Mouse (Mus musculus) ovary, postnatal 14 days (tissue): ENCODE measurements around the gene Ipmk.
A peak's percentile ranks its signal among the peaks of the same experiment; 100 is the strongest.

Experiments
- DNase-seq: peaks from one replicate; pipeline ENCODE4 v3.0.0; 2022; ENCODE audit warnings: low spot score

Ipmk gene

DNA sequence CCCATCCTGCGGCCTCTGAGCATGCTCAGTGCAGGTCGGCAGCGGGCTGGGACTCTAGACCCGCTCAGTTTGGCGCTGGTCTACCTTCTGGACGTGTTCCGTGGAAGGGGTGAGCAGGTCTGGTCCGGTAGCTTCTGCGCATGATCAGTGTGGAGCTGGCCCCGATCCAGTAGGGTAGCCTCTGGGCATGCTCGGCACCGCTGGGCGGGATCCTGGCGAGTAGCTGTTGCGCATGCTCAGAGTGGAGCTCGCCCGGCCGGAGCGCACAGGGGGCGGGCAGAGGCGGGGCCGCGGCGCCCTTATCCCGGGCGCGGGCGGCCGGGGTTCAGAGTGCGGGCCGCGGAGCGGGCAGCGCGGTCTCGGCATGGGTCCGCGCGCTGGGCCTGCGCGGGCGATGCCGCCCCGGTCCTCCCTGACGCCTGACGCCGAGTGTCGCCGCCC lies at the start of gene Ipmk:
TSS of gene Ipmk (plus strand) at position 255 of the 441 bp plus-strand sequence.
- DNase-seq = peak; percentile 100

- no peak for DNase-seq
Measured at GRCm38 (mm10) chr10:71300161-71300560, 47.4 kb upstream of the Ipmk start.

DNA sequence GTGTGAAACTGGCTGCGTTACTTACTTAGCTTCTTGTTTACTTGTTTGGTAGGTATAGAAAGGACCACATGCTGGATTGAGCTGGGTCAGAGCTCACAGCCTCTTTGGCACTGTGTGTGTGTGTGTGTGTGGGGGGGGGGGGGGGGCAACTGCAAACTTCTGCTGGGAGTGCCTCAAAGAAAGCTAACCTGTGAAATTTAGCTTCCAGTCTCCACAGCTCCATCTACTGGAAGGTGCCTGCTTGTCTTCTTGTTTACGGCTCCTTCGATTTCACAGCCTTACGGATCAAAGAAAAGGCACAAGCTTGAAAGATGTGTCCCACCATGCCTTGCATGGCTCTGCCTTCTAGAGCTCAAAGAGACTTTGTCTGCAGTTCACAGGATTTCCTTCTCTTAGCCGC lies 45.1 kb upstream of the Ipmk start:
- DNase-seq = no peak

- no peak for DNase-seq
Measured at GRCm38 (mm10) chr10:71306190-71306589, 41.4 kb upstream of the Ipmk start.

DNA sequence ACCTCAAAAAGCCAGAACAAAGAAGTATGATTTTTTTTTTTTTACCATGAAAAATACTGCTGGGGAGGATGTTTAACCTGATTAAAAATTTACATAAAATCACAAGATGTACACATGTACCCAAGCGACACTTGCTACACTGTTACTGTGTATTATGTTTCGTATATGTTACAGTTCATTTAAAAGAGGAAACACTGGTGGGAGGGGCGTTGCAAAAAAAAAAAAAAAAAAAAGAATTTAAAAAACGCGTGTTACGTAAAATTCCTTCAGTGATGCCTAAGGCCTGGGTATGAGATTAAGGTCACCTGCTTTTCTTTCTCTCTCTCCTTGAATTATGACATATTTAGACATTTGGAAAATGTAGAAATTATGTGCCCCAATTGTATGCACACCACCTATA lies 40.8 kb upstream of the Ipmk start:
- DNase-seq = no peak

DNA sequence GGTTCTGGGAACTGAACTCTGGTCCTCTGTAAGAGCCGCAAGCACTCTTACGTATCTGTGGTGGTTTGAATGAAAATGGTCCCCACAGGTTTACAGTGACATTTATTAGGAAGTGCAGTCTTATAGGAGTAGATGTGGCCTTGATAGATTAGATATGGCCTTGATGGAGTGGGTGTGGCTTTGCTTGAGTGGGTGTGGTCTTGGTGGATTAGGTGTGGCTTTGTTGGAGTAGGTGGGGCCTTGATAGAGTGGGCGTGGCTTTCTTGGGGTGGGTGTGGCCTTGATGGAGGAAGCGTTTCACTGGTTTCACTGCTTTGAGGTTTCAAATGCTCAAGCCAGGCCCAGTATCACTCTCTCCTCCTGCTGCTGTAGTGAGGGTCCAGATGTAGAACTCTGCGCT lies 39.4 kb upstream of the Ipmk start:
- DNase-seq = no peak

DNA sequence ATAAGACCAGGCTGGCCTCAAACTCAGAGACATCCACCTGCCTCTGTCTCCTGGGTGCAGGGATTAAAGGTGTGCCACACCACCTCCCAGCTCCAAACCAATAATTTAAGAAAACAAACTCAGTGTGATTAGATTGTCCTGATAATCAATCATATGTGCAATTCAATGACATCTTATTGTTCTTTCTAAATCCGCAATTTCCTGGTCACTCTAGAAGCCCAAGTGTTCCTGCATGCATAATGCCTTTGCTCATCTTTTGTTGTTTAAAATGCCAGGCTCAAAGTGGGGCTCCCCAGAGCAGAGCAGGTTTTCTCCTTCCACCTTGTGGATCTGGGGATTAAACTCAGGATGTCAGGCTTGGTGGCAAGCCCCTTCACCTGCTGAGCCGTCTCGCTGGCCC lies 37.3 kb upstream of the Ipmk start:
- no peak for DNase-seq

- no peak for DNase-seq
Measured at GRCm38 (mm10) chr10:71314596-71314995, 33.0 kb upstream of the Ipmk start.

DNA sequence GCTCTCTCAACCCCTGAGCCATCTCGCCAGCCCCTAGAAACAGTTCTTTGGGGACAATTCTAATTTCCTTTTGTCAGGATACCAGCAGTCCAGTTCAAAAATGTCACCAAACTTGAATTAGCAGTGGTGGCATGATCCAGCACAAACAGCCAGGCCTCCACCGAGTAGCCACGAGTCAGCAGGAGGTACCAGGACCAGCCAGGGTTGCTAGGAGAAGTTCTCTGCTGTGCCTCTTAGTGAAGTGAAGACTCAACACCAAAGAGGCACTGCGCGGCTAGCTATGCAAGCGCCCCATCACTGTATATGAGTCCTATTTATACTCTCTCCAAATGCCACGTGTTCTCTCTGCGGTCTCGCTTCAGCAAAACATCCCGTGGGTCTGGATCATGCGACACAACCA lies 31.5 kb upstream of the Ipmk start:
- no peak for DNase-seq

- DNase-seq = no peak
Measured at GRCm38 (mm10) chr10:71316497-71316896, 31.1 kb upstream of the Ipmk start.

DNA sequence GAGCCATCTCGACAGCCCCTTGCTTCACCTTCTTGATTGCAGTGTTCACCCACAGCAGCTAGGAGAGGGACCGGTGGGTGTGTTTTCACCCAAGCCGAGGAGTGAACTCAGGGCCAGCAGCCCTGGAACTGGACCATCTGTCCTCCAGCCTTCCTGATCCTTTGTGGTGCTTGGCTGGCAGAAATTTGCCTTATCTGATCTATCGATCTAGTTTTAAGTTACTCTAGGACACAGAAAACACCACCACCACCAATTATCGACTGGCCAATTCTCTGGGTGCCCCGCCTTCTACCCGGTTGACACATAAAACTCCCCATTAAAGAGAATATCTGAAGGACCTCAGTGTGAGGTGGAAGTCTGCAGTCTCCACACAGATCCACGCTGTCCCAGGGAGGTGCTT lies 23.9 kb upstream of the Ipmk start:
- no peak for DNase-seq

DNA sequence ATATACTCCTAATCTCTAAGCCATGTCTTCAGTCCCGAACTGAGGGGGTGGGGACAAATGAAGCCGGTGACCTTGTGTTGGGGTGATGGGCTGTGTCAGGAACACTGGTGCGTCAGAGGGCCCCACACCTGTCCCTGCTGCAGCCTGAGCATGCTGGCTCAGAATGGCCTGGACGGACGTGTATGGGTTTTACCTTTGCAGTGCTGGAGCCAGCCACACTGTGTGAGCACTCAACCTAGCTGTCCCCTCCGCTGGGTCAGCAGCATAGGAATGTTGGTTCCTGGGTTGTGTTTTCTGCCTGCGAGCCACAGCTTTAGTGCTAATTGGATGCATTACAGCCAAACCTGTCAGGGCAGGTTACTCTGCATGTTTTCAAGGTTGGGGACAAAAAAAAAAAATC lies 21.4 kb upstream of the Ipmk start:
- DNase-seq = no peak

GRCm38 (mm10) chr10:71326789-71327188 lies 20.8 kb upstream of the Ipmk start:
- DNase-seq = peak; percentile 60

- no peak for DNase-seq
Measured at GRCm38 (mm10) chr10:71327386-71327785, 20.2 kb upstream of the Ipmk start.

DNA sequence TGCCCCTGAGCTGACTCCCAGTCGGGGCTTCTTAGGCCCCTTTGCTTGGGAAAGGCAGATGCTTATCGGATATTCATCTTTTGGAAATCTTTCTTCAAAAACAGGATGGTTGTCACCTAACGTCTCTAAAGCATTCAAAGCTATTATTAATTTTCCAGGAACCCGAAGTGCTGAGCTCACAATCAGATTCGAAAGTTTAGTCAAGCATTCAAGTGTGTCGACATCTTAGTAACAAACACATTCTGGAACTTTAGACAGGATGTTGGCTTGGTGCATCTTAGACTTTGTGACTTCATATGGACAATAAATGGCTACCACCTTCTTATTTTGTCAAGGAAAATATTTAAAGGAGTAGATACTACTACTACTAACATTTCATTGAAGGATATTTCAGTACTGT lies 19.2 kb upstream of the Ipmk start:
- no peak for DNase-seq

GRCm38 (mm10) chr10:71328870-71329269 lies 18.7 kb upstream of the Ipmk start:
- DNase-seq = no peak

GRCm38 (mm10) chr10:71329295-71329694 lies 18.3 kb upstream of the Ipmk start:
- no peak for DNase-seq

DNA sequence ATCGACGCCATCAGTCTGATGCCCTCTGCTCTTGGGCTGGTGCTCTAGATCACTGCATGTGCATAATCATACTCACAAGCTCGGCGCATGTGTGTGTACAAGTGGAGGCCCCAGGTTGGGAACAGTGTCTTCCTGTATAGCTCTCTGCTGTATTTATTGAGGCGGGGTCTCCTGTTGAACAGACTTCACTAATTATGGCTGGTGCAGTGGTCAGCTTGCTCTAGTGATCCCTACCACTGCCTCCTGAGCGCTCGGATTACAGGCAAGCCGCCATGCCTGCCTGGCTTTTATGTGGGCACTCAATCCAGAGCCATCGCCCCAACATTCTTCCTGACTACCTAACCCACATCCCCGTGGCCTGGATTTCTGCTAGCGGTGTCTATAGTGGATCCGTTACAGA lies 17.5 kb upstream of the Ipmk start:
- no peak for DNase-seq

- DNase-seq = no peak
Measured at GRCm38 (mm10) chr10:71331908-71332307, 15.7 kb upstream of the Ipmk start.

DNA sequence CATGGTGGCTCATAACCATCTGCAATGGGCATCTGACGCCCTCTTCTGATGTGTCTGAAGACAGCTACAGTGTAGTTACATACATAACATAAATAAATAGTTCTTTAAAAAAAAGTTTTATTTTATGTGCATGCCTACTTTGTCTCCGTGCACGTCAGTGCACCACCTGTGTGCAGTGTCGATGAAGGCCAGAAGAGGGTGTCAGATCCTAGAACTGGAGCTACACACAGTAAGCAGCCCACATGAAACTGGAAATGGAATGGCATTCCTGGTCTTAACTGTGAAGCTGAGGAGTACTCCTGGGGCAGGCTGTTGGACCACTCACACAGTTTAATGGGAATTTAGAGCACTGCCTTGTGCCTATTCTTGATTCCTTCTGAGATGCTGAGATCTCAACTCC lies 15.2 kb upstream of the Ipmk start:
- DNase-seq = no peak

GRCm38 (mm10) chr10:71332859-71333258 lies 14.7 kb upstream of the Ipmk start:
- DNase-seq = no peak

DNA sequence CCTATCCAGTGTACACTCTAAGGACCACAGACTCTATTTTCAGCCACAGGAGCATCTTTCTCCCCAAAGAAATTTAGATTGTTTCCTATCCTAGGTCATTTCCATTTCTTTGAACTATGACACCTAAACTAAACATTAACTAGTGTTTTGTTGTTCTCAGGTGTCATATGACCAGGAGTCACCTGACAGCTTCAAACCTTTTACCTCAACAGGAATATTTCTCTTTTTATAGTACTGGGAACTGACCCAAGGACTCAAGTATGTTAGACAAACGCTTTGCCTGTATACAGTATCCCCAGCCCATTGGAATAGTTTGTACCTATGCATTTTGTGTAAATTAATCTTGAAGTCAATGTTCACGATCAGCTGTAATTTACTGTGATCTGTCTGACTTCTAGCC lies 9.8 kb upstream of the Ipmk start:
- DNase-seq = no peak

GRCm38 (mm10) chr10:71338156-71338905 lies 9.2 kb upstream of the Ipmk start:
- DNase-seq = no peak

DNA sequence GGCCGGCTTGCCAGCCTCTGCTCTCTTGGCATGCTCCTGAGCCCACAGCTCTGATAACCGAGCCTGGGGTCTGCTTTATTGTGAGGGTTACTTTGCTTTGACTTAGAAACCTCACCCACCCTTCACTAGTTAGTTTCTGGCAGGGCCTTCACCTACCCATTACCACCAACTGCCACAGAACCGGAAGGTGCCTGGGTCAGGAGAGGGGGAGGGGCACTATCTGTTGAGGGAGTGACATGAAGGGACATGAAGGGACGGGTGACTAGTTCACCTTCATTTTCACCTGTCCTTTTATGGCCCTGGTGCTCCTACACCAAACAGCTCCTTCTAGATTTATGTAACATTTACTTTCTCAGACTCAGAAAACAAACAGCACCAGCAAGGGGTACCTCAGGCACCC lies 8.1 kb upstream of the Ipmk start:
- DNase-seq = no peak
